Mouse (Mus musculus) cerebellum, postnatal 36 days (tissue): Measurements from ENCODE around the gene 4930415O20Rik.

Source experiments
- DNase-seq, 2 experiments: peaks; one replicate each; pipeline ENCODE4 v3.0.0; 2021 to 2022; ENCODE audit warnings: mixed read lengths in 2 of 2

4930415O20Rik gene

GRCm38 (mm10) chr15:98570873-98571538, at the start of gene 4930415O20Rik, which contains the start of gene Ccnt1:
Gene 4930415O20Rik, plus strand, starts transcription at chr15:98571004.
Gene Ccnt1, minus strand, starts transcription at chr15:98570923.
- DNase-seq = no peak

- no peak for DNase-seq
Measured at GRCm38 (mm10) chr15:98521245-98521644, 49.6 kb upstream of the 4930415O20Rik start.

DNA sequence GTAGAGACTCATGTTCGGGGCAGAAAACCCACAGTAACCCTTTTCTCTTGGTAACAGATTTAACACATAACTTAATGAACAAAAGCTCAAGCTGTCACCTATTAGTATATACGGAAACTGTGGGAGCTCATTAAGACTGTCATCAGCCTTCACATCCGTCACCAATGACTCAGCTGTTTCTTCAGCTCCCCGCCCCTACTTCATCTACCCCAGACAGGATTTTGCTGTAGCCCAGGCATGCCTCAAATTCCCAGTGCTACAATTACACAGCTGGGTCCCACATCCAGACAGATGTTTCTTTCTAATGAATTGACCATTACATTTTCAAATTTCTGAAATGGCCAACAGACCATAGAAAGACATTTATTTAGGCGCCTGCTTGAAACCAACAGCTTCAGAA, 44.7 kb upstream of the 4930415O20Rik start:
- DNase-seq = no peak

- DNase-seq = no peak
Measured at GRCm38 (mm10) chr15:98527056-98527771, 43.6 kb upstream of the 4930415O20Rik start.

GRCm38 (mm10) chr15:98528066-98528563, 42.7 kb upstream of the 4930415O20Rik start:
- no peak for DNase-seq

DNA sequence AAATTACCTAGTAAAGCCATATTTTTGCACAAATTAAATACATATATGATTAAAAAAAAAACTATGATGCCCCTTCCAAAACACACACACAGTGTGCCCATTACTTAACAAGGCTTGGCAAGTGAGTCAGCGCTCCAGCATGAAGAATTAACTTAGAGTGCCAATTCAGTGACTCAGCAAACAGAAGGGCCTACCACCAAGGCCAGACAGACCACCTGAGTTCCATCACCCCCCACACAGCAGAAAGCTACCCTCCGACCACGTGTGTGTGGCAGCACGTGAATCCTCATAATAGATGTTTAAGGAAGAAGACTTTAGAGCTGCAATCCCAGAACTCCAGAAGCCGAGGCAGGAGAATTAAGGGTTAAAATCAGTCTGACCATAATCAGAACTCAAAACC, 38.5 kb upstream of the 4930415O20Rik start:
- no peak for DNase-seq

DNA sequence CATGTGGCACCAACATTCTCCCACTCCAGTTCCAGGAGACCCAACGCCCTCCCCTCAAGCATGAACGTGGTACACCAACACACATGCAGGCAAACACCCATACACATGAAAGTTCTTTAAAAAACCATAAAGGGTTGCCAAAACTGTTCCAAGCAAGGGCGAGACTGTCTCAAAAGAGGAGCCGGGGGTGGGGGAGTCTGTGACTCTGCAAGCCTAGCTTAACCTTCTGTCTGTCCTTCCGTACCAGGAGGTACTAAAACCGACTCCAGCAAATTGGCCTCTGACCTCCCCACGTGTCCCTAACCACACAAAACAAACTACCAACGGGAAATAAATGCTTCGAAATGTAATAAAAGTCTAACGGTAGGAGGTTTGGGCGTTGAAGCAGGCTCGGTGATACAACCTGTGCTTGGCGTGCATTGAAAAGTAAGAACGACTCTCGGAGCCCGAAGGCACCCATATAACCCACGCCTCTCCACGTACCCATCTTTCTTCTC, 37.7 kb upstream of the 4930415O20Rik start:
- no peak for DNase-seq

- peak; percentile 98 for DNase-seq
Measured at GRCm38 (mm10) chr15:98533881-98534627, 36.8 kb upstream of the 4930415O20Rik start, which contains the start of gene Kansl2. Gene Kansl2, minus strand, starts transcription at chr15:98534264.

DNA sequence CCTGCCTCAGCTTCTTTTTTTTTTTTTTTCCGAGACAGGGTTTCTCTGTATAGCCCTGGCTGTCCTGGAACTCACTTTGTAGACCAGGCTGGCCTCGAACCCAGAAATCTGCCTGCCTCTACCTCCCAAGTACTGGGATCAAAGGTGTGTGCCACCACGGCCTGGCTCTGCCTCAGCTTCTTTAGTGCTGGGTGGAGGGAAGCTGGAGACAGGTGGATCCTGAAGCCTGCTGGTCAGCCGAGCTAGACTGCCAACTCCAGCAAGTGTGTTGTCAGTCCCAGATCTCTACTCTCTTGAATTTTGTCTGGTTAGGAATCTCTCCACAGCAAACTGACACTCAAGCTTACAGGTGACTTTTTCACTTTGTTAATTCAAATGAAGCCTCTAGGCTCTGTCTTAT, 34.9 kb upstream of the 4930415O20Rik start:
- DNase-seq = no peak

- DNase-seq = no peak
Measured at GRCm38 (mm10) chr15:98536828-98537510, 33.8 kb upstream of the 4930415O20Rik start.

- no peak for DNase-seq
Measured at GRCm38 (mm10) chr15:98537923-98538322, 32.9 kb upstream of the 4930415O20Rik start.

- DNase-seq = no peak
Measured at GRCm38 (mm10) chr15:98541064-98541463, 29.7 kb upstream of the 4930415O20Rik start.

GRCm38 (mm10) chr15:98543341-98543740, 27.5 kb upstream of the 4930415O20Rik start:
- no peak for DNase-seq

- DNase-seq = no peak
Measured at GRCm38 (mm10) chr15:98545151-98545550, 25.7 kb upstream of the 4930415O20Rik start.

- peak in 1 of 2 experiments; percentile 24 for DNase-seq
Measured at GRCm38 (mm10) chr15:98546843-98547242, 24.0 kb upstream of the 4930415O20Rik start.

DNA sequence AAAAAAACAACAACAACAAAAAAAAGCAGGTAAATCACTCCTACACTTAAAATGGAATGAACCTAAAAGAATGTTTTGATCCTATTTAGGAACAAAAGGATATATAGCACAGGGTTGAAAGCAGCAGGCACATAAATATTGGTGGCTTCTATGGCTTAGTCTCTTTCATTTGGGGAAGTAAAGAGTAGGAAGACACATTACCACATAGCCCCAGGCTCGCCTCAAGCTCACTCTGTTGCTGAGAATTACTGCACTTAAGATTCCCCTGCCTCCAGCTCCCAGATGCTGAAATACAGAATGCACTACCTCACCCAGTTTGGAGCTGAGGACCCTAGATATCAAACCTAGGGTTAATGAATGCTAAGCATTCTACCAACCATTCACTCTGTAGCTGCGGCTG, 18.0 kb upstream of the 4930415O20Rik start:
- no peak for DNase-seq

GRCm38 (mm10) chr15:98555881-98556280, 14.9 kb upstream of the 4930415O20Rik start:
- DNase-seq = no peak

GRCm38 (mm10) chr15:98557186-98557585, 13.6 kb upstream of the 4930415O20Rik start:
- DNase-seq = peak in 1 of 2 experiments; percentile 21

DNA sequence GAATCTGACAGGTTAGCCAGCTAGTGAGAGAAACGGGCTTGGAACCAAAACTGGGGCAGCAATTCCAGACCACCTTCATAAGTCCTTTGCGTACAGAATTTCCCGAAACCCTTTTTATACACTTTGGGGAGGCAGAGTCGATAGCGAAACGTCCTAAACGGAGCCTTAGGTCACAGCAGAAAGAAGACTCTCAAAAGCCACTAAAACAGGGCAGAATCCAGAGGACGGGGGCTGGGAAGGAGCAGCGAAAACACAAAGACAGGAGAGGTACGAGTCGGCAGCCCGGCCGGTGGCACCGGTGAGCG, 3.9 kb upstream of the 4930415O20Rik start:
- DNase-seq = no peak

GRCm38 (mm10) chr15:98567278-98568134, 3.3 kb upstream of the 4930415O20Rik start:
- peak; percentile 100 for DNase-seq

DNA sequence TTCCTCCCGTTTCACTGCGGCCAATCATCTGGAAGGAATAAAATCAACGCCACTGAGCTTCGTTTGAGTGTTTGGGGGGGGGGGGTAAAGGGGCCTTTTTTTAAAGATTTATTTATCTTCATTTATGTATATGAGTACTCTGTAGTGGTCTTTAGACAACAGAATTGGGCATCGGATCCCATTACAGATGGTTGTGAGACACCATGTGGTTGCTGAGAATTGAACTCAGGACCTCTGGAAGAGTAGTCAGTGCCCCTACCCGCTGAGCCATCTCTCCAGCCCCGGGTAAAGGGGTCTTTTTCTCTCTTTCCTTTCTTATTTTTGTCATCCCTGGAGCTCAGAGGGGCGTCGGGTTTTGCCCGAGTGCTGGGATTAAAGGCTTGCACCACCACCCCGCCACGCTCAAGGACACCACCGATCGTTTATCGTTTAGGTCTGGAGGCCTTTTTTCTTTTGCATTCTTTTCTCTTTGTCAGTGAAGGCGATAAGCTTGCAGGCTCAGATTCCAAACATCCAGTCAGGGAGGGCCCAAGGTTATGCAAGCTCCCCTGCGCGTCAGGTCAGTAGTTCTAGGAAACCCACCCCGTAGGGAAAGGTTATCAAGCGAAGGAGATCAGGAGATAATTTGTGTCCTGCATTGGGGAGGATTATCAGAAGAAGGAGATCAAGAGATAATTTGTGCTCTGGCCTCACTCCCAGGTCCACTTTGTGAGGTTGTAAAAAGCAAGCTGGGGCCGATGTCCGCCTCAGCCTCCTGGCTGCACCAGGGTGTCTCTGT, 2.4 kb upstream of the 4930415O20Rik start:
- DNase-seq = no peak
